Mouse (Mus musculus) lung, adult 18-20 months (tissue): ENCODE measurements around the gene Esp3.
"Not testable (repeated sequence)": the region's sequence is repeated elsewhere in the genome, so short reads cannot be mapped to it uniquely, and the experiment has no call there.

ENCODE experiments used
- DNase-seq, 2 experiments: peaks; one replicate each; pipeline ENCODE4 v3.0.0; 2022; ENCODE audit warnings: mixed read lengths in 2 of 2

The Esp3 gene

GRCm38 (mm10) chr17:40631775-40632174, at the start of gene Esp3:
TSS of gene Esp3 (plus strand) at chr17:40632075.
- not testable (repeated sequence) for DNase-seq

GRCm38 (mm10) chr17:40583906-40584305, 48.0 kb upstream of the Esp3 start:
- not testable (repeated sequence) for DNase-seq

- DNase-seq: no peak
Measured at GRCm38 (mm10) chr17:40591297-40591696, 40.6 kb upstream of the Esp3 start.

GRCm38 (mm10) chr17:40598294-40598693, 33.6 kb upstream of the Esp3 start, which contains the start of gene Esp4:
TSS of gene Esp4 (plus strand) at chr17:40598594.
- DNase-seq: no peak

GRCm38 (mm10) chr17:40662118-40662679, 30.3 kb downstream of the Esp3 start:
- not testable (repeated sequence) for DNase-seq

- not testable (repeated sequence) for DNase-seq
Measured at GRCm38 (mm10) chr17:40663161-40663811, 31.4 kb downstream of the Esp3 start.
